Mouse (Mus musculus): ENCODE data around the gene Lingo2.

The Lingo2 gene

GRCm38 (mm10) chr4:36951150-36951954 lies at the start of gene Lingo2:
Gene Lingo2, minus strand, starts transcription at chr4:36951747.
- DNase-seq: no peak

DNA sequence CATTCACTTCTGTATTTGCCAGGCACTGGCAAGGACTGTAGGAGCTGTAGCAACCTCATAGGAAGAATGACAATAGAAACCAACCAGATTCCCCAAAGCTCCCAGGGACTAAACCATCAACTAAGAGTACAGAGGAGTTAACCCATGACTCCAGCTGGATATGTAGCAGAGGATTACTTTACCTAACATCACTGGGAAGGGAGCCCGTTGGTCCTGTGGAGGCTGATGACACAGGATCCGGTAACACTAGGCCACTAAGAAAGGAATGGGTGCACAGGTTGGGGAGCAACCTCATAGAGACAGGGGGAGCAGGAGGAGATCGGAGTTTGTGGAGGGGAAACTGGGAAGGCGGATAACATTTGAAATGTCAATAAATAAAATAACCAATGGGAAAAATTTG lies 21.8 kb upstream of the Lingo2 start:
- no peak for DNase-seq

DNA sequence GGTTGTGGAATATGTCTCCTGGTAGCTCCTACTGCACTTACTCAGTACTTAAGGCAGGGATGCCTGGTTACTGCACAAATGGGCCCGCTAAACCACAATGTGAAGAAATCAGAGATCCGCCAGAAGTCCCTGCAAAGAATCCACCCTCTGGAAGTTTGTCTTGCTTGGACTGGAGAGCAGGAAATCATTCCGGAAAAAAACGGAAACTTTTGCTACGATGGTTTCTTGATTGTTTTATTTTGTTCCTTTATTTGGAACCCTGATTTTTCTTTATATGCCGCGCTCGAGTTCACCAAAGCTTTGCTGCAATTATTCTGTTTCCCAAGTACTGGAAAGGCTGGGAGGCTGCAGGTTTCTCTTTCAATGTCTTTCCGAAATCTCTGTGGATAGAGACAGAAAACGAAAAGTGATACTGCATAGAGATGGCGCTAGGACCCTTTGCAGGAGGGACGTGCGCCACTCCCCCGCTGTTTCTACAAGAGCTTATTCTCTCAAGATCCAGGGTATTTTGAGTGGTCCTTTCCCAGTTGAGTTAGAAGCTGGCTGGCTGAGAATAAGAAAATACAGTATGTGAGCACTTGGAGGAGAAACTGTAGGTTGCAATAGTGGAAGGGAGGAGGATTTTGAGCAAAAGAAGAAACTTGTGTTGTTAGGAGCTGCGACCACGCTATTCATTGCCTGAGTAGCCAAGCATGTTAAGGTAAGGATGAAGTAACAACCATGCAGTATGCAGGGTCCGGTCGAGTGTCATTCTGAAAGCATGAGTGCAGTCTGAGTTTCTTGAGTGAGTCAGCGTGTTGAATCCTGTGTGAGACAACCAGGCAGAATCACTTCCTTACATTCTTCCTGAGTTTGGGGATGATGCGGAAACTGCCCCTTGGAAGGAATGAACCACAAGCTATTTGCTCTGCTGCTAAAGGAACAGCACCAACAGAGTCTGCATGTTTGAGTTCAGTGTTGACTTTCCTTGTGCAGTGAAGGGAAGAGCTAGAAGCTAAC lies 1.2 kb upstream of the Lingo2 start:
- no peak for DNase-seq

- DNase-seq: no peak
Observed at GRCm38 (mm10) chr4:36951955-36952215, 338 bp upstream of the Lingo2 start.

DNA sequence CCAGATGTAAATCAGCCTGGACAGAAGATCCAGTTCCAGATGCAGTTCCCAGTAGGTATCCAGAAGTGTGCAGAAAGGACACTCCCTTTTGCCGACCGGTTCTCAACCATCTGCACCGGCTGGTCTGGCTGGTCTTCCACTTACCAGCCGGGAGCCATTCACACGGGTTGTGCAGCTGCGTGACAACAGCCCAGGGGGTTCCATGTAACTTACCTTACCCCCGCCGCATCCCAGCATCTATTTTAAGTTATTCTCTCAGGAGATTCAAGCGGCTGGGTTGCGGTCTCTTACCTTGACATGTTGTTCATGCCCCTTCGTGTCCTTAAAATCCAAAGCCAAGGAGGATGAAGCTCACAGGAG lies 777 bp downstream of the Lingo2 start:
- DNase-seq: no peak

DNA sequence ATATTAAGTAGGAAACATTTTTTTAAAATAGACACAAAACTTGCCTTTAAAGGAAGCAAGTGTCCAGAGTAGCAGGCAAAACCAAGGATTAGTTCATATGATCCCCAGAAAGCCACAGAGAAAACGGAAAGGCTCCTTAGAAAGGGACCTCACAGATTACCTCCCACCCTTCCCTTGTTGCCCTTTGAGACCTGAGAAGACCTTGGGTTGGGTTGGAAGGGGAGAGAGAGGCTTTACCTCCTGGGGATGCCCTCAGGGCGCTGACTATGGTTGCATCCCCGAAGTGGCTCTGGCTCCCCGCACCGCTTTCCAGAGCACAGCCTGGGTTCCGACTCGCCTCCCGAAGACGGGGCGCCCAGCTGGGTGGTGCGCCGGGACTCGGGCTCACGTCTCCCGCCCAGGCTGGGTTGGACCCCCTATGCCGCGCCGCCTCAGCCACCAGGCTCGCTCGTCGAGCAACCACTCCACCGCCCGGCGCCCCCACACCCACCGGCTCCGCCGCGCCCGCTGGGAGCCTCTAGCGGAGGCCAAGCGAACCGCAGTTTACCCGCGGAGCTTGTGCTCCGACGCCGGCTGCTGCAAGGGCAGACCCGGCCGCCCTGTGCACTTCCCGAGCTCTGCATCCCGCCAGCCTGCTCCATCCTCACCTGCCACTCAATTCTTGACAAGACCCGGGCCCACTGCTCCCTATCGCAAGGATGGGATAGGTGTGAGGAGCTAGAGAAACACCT lies 1.4 kb downstream of the Lingo2 start:
- peak; percentile 22 for DNase-seq

DNA sequence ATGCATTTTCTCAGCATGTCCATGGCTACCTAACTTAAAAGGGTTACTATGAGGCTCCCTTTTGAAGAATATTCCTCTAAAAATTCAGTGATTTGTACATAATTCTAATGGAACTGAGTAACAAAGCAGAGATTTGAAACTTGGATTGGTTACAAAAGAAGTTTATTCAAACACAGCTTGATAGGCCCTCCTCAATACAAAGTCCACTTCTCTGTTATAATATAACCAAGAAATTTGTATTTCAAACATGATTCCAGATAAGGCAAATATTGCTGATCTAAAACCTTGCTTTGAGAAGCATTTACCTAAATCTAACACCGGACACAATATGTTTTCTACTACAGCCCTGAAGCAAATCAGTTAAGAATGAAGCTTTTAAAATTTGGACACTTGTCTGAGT lies 60.7 kb downstream of the Lingo2 start:
- no peak for DNase-seq

- DNase-seq: no peak
Observed at GRCm38 (mm10) chr4:36890365-36890764, 61.2 kb downstream of the Lingo2 start.

DNA sequence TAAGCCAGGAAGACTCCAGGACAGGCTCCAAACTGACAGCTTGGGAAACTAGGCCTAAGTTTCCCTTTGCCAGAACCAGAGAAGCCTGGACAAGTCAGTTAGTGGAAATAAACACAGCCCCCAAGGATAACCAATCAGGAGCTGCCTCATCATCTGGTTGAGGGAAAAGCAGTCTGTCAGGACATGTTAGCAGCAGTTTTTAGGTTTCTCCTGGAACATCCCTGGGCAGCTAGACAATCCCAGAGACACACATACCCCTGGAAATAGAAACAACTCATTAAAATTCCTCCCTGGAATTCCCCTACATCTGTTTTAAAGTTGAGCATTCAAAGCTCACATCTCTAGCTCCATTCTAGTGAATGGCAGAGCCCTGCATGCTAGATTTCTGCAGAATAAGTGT lies 76.8 kb downstream of the Lingo2 start:
- DNase-seq: no peak

GRCm38 (mm10) chr4:36824982-36825381 lies 126.6 kb downstream of the Lingo2 start:
- DNase-seq: no peak

DNA sequence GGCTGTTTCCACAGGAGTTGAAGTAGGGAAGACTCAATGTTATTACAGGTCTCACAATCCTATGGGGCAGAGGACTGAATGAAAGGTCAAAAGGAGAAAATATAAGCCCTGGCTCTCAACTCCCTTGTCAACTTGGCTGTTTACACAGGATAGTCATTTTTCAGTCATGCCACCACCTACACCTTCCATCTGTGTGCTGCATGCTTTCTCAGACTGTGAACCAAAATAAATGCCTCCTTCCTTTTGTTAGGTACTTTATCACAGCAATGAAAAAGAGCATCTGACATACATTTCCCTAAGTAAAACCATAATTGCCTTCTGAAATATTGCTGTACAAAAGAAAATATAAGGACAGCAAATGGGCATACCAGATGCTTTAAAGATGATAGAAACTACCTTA lies 129.6 kb downstream of the Lingo2 start:
- DNase-seq: no peak

GRCm38 (mm10) chr4:36775088-36775487 lies 176.5 kb downstream of the Lingo2 start:
- DNase-seq: no peak

DNA sequence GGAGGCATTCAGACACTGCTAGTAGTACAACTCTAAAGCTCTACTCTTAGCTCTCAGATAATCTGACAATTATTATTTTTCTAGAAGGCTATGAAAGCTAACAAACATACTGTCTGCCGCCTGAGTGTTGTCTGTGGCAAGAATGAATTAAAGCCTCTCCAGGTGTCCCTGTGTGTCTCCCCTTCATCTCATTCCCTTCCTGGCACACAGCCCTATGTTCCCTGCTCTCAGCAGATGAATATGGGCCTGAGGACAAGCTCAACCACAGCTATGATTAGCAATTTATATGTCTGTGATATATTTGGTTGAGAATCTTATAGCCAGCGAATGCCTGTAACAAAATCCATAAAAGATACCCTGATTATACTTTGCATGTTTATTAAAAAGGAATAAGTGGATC lies 220.9 kb downstream of the Lingo2 start:
- DNase-seq: no peak

GRCm38 (mm10) chr4:36716411-36716810 lies 235.1 kb downstream of the Lingo2 start:
- DNase-seq: no peak

DNA sequence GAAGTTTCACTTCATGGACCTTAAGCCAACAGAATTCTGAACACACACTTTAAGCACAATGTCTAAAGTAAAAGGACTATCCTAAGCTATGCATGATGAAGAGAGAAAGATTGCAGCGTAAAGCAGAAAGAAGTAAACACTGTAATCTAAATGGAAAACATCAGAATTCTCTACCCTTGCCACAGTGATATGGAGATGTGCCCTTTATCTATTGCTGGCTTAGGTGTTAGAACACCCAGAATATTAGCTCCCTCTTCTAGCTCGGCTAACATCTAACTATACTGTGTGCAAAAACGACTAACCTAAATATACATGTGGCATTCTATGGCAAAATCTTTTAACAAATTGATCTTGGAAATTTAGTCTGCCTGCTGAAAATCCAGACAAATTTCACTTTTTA lies 252.7 kb downstream of the Lingo2 start:
- no peak for DNase-seq

GRCm38 (mm10) chr4:36696810-36697209 lies 254.7 kb downstream of the Lingo2 start:
- DNase-seq: no peak

DNA sequence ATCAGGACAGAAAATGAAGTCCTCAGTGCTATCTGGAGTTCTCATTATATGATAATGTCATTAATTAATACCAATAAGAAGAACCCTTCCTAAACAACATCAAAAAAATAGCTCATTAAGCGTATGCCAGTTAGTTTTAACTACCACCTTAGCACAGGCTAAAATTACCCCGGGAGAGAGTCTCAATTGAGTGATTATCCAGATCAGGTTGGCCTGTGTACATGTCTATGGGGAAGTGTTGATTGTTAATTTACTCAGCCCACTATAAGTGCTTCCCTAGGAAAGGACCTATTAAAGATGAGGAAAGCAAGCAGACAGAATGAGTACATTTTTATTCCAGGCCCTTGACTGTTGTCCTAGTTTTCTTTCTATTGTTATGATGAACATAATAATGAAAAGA lies 291.6 kb downstream of the Lingo2 start:
- no peak for DNase-seq

DNA sequence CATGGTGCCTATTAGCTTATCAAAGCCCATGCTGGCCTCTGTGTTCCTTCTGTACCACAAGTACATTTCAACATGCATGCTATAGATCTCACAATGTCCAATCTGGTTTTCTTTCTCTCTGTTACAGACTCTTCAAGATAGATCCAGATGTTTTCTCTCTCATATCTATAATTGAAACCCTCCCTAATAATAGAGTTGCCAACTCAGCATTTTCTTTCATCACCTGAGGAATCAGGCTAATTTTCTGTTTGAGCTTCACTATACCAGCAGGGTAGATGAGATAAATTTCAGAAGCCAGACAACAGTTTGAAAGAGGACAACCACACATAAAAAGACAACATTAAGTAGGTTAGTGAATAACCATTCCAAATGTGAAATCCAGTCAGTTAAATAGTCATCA lies 303.8 kb downstream of the Lingo2 start:
- no peak for DNase-seq

DNA sequence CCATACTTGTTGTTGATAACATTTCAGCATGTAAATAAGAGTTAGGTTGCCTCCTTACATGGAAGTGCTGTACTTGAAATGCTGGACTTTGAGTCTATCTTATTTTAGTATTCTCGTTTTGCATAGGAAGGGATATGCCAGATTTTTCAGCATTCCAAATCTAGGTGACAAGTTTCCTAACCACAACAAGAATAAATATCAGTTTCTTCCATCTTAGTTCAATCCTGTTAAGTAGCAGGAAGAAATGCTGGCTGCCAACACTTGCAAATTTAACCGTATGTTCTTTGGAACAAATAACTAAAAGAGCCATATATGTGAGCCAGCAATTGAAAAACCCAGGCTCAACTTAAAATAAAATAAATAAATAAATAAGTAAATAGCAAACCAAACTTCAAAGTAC lies 315.9 kb downstream of the Lingo2 start:
- DNase-seq: no peak

DNA sequence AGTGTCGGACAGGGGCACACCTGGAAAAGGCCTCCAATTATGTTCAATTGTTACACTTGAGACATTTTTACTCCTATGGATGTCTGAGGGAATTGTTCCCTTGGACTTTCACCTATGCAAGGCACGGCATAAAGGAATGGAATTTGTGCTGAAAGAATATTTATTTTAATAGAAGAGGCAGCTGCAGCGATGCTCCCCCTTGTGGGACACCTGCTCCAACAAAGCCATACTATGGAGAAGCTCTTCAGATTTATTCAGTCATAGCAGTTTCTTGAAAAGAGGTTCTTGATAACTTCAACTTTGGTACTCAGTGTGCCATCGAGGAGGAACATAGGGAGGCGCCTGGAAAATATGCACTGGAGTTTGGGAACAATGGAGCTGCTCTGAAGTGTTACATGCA lies 374.7 kb downstream of the Lingo2 start:
- no peak for DNase-seq

DNA sequence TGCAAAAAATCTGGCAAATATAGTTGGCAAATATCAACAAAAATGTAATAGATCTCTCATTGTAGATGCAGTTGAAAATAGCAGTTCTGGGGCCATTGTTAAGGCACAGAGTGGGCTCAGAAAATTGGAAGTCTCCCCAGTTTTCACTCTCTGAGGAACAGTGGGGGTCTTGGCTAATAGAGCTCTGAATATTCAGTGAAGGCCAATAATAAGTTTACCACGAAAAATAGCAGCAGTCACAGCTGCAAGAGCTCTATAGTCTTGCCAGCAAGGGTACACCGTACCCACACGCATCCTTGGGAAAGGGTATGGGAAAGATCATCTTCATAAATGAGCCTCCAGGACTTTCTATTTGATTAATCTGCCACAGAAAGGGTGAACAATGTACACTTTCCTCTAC lies 375.3 kb downstream of the Lingo2 start:
- no peak for DNase-seq

DNA sequence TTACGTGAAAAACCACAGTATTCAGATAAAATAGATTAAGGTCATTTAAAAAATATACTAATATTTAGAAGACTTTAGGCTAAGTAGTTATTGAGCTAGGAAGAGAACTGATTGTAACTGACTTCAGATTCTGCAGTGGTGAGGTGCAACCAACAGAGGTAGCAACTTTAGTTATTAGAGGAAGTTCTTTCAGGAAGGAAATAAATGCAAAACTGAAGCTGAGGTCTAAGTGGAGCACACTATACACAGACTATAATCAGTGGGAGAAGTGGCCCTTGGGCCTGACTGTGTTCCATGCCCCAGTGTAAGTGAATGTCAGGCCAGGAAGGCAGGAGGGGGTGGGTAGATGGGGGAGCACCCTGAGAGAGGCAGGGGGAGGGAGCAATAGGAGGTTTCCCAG lies 385.0 kb downstream of the Lingo2 start:
- no peak for DNase-seq

DNA sequence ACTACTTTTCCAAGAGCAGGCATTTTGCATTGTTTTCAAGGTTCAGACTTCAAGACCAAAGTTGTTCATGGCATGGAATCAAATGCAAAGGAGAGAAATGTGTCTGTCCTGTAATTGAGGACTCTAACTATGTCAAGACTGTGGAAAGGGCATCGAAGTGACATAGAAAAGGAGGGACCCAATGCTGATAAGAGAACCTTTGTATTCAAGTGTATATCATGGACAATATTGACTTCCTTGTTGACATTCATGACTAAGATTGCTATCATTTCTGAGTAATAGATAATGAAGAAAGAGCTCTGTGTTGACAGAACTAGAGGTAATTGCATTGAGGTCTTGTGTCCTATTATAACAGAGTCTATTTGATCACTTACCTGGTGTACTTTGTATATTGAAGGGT lies 390.6 kb downstream of the Lingo2 start:
- no peak for DNase-seq

Data from lung, postnatal 10 days (tissue).